Mouse (Mus musculus) kidney, adult 2 months (tissue): ENCODE results near the gene Gm11541. TPM values are rescaled to one million over a fixed set of nuclear protein-coding genes. Genes with fewer than 3 reads are reported as not detected.
A peak's percentile ranks its signal among the peaks of the same experiment; 100 is the strongest.

Experiments
- DNase-seq: peaks from one replicate; pipeline ENCODE4 v3.0.0; 2021
- H3K27ac ChIP-seq: fragments of 200-500 bp; 2 replicates; pipeline ENCODE4 v1.5.1; 2012; ENCODE audit warnings: low read depth, low read length, control low read depth, inconsistent platforms; ENCODE audit not compliant: insufficient read depth
- H3K27me3 ChIP-seq: fragments of 200-500 bp; replicated peaks from 2 replicates; pipeline ENCODE4 v1.6.1; 2012; ENCODE audit warnings: mild to moderate bottlenecking, moderate library complexity, low read length, inconsistent platforms; ENCODE audit not compliant: control insufficient read depth, insufficient read depth
- H3K36me3 ChIP-seq: fragments of 200-500 bp; 2 replicates; pipeline ENCODE4 v1.6.1; 2012; ENCODE audit warnings: mild to moderate bottlenecking, moderate library complexity, low read length, inconsistent platforms; ENCODE audit not compliant: control insufficient read depth, insufficient read depth
- H3K4me1 ChIP-seq: fragments of 200-500 bp; 2 replicates; pipeline ENCODE4 v1.6.1; 2011; ENCODE audit warnings: low read length; ENCODE audit not compliant: control insufficient read depth, insufficient read depth
- H3K4me3 ChIP-seq: fragments of 200-500 bp; 2 replicates; pipeline ENCODE4 v1.5.1; 2011; ENCODE audit warnings: mild to moderate bottlenecking, low read depth, low read length, control low read depth; ENCODE audit not compliant: insufficient read depth
- CTCF ChIP-seq: fragments of 200-500 bp; conservative IDR thresholded peaks from 2 replicates; pipeline ENCODE4 v1.5.1; 2011; ENCODE audit warnings: low read depth, mild to moderate bottlenecking, control low read depth, low read length, moderate library complexity, mixed read lengths; ENCODE audit not compliant: insufficient read depth, insufficient read length
- POLR2A ChIP-seq: fragments of 200-500 bp; IDR thresholded peaks from one replicate; pipeline ENCODE4 v1.6.1; 2011; ENCODE audit warnings: low read depth, low read length, control low read depth
- WGBS: fragments of 180-500 bp; shearing (Covaris S2); methylation state at CpG from one replicate; pipeline ENCODE4 v1.1.7; 2018; 5-methylcytosine and 5-hydroxymethylcytosine counted together
- polyA plus RNA-seq: library from polyadenylated mRNA; depleted of rRNA; stranded (reverse); fragments of >200 nt; gene quantifications from 2 replicates; pipeline ENCODE4 v1.2.3, GENCODE M21; 2012; rRNA removed

Gm11541 gene
- polyA plus RNA-seq = not detected in 2 replicates

GRCm38 (mm10) chr11:94704472-94704871, at the start of gene Gm11541:
Gene Gm11541 (minus strand): TSS chr11:94704499.
- no peaks in the 10 kb centered on the region for H3K36me3 ChIP-seq
- H3K27ac ChIP-seq = no peak within 1 kb of the TSS
- no peaks in the 10 kb centered on the region for H3K4me1 ChIP-seq
- TF ChIP-seq POLR2A (no peak), CTCF (no peak)
- H3K27me3 ChIP-seq = no peaks in the 10 kb centered on the region
- no peak within 1 kb of the TSS for H3K4me3 ChIP-seq
- WGBS = 79% methylated on average over 5 of the region's 5 CpGs
- no peak for DNase-seq

GRCm38 (mm10) chr11:94752946-94753713, 48.8 kb upstream of the Gm11541 start:
- H3K27ac ChIP-seq = no peak overlapping the region
- no peaks in the 10 kb centered on the region for H3K36me3 ChIP-seq
- H3K4me1 ChIP-seq = no peaks in the 10 kb centered on the region
- TF ChIP-seq POLR2A (no peak), CTCF (no peak)
- H3K27me3 ChIP-seq = no peaks in the 10 kb centered on the region
- 48% methylated on average over 2 of the region's 2 CpGs for WGBS
- DNase-seq = no peak
- no peak overlapping the region for H3K4me3 ChIP-seq

GRCm38 (mm10) chr11:94741732-94742272, 37.5 kb upstream of the Gm11541 start, which contains the start of gene Cdc34b:
Gene Cdc34b (plus strand): TSS chr11:94741782.
- Histone ChIP-seq H3K27me3 (no peaks in the 10 kb centered on the region), H3K36me3 (no peaks in the 10 kb centered on the region), H3K4me1 (no peaks in the 10 kb centered on the region), H3K27ac (no peak within 1 kb of the TSS), H3K4me3 (no peak within 1 kb of the TSS)
- TF ChIP-seq POLR2A (no peak), CTCF (no peak)
- no peak for DNase-seq
- WGBS = 87% methylated on average over 29 of the region's 29 CpGs

GRCm38 (mm10) chr11:94735746-94736145, 31.4 kb upstream of the Gm11541 start:
- Histone ChIP-seq H3K36me3 (no peaks in the 10 kb centered on the region), H3K4me3 (no peak overlapping the region), H3K27ac (no peak overlapping the region), H3K4me1 (no peaks in the 10 kb centered on the region), H3K27me3 (no peaks in the 10 kb centered on the region)
- WGBS = 78% methylated on average over 2 of the region's 2 CpGs
- no peak for DNase-seq
- TF ChIP-seq CTCF (no peak), POLR2A (no peak)

GRCm38 (mm10) chr11:94732773-94733172, 28.5 kb upstream of the Gm11541 start:
- Histone ChIP-seq H3K27me3 (no peaks in the 10 kb centered on the region), H3K4me1 (no peaks in the 10 kb centered on the region), H3K4me3 (no peak overlapping the region), H3K27ac (no peak overlapping the region), H3K36me3 (no peaks in the 10 kb centered on the region)
- peak; percentile 56 for DNase-seq
- TF ChIP-seq CTCF (peak; percentile 63), POLR2A (no peak)
- WGBS = 29% methylated on average over 8 of the region's 8 CpGs

GRCm38 (mm10) chr11:94731229-94731628, 26.9 kb upstream of the Gm11541 start:
- Histone ChIP-seq H3K27me3 (no peaks in the 10 kb centered on the region), H3K27ac (no peak overlapping the region), H3K4me1 (no peaks in the 10 kb centered on the region), H3K4me3 (no peak overlapping the region), H3K36me3 (no peaks in the 10 kb centered on the region)
- WGBS = 91% methylated on average over 12 of the region's 12 CpGs
- TF ChIP-seq POLR2A (no peak), CTCF (no peak)
- DNase-seq = no peak

- WGBS = 22% methylated on average over 5 of the region's 5 CpGs
- TF ChIP-seq POLR2A (no peak), CTCF (peak; percentile 68)
- peak; percentile 62 for DNase-seq
Observed at GRCm38 (mm10) chr11:94730261-94730660, 26.0 kb upstream of the Gm11541 start.

More at GRCm38 (mm10) chr11:94730261-94730660, 26.0 kb upstream of the Gm11541 start:
- Histone ChIP-seq H3K36me3 (no peaks in the 10 kb centered on the region), H3K4me3 (no peak overlapping the region), H3K27ac (no peak overlapping the region), H3K4me1 (no peaks in the 10 kb centered on the region), H3K27me3 (no peaks in the 10 kb centered on the region)
